Mouse (Mus musculus) thymus, postnatal 14 days (tissue): ENCODE data around the gene Sltm.
A peak's percentile ranks its signal among the peaks of the same experiment; 100 is the strongest.
"Not testable (repeated sequence)": the region's sequence is repeated elsewhere in the genome, so short reads cannot be mapped to it uniquely, and the experiment has no call there.

Source experiments
- DNase-seq: peaks from one replicate; pipeline ENCODE4 v3.0.0; 2021

Sltm gene

GRCm38 (mm10) chr9:70542305-70543041, at the start of gene Sltm:
Gene Sltm, plus strand, starts transcription at chr9:70542754.
- peak; percentile 100 for DNase-seq

DNA sequence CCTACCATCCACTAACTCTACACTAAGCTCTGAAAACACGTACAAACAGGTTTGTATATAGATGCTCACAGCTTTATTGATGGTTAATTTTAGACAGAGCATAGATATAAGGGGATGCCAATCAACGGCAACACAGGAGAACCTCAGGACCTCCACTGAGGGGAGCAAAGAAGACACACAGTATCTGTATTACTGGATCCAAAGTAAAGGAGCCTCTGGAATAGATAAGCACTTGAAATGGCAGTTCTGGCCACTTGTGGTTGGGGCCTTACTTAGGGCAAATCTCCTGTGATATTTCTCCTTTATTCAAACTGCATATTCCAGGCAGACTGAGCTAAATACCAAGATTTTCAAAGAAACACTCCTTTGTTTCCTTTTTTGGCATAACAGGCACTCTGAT, 49.5 kb upstream of the Sltm start:
- DNase-seq = no peak

DNA sequence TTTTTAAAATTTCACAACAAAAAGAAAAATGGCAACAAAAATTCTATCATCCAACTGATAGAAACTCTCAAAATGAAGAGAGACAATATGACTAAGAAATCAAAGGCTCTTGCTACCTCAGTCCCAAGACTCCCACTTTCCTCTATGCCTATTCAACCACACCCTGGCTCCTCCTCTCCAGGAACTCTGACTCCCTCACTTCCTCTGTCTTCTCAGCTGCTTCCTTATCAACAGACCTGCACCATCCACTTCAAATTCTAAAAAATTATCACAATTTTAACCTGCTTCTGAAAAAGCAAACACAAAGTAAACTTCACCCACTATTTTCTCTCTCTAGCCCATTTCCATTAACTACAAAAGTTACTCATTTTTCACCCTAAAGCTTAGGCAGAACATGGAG, 45.6 kb upstream of the Sltm start:
- no peak for DNase-seq

DNA sequence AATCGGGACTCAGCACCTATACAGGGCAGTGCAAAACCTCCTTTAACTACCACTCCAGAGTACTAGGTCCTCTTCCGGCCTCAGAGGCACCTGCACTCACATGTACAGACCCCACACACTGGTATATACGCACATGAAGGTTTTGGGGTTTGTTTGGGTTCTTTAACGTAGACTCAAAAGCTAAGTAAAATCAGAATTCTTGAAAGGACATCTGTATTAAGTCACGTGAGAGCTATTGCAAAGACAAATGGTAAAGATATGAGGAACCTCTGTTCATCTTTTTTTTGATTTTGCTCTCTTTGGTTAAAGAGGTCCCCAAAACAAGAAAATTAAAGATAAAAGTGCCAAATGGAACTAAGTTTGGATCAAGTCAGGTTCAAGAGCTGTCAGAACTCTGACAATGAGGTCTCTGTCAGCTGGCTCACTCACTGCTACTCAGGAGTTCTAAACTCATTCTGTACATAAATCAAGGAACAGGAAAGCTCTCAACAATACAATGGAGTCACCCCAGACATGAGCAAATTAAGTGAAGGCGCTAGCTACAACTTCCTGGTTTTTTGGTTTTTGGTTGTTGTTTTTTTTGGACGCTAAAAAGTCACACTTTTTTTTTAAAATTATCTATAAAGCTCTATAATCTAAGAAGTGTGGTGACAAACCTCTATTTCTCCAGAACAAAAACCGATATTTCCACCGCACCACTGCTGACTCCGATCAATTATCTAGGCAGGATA, 40.1 kb upstream of the Sltm start:
- DNase-seq = peak; percentile 24

GRCm38 (mm10) chr9:70503015-70503603, 39.4 kb upstream of the Sltm start:
- peak; percentile 75 for DNase-seq

DNA sequence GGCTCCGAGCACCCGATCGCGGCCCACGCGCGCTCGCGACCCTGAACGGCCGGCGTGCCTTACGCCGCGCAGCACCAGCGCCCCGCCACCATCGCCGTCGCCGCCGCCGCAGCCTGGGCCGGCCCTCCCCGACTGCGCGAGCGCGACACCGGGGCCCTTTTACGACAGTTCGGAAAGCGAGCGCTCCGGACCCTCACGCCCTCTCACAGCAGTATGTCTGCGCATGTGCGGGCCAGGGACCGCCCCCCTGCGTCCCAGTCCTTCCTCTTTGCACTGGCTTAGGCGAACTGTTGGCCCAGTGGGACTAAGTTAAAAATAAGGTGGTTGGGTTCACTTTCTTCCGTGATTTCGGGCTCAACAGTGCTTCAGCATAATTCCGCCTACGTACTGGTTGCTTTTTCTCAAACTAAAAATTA, 38.9 kb upstream of the Sltm start, which contains the start of gene Rnf111:
Rnf111 (minus strand) TSS at position 100 of the 416 bp plus-strand sequence.
- peak; percentile 99 for DNase-seq

DNA sequence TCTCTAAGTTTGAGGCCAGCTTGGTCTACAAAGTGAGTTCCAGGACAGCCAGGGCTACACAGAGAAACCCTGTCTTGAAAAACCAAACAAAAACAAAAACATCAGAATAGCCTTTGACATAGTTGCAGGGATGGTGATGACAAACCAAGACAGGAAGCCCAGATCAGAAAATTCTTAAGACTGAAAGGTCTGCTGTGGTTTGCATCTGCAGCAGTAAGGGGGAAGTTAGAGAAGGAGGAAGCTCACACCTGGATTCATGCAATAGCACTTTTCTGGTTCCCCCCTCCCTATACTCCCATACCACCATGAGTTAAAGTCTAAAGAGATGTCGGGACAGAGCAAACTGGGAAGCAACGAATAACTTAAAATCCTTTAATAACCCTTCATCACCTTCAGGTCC, 36.4 kb upstream of the Sltm start:
- peak; percentile 40 for DNase-seq

GRCm38 (mm10) chr9:70506787-70507186, 35.8 kb upstream of the Sltm start:
- peak; percentile 13 for DNase-seq

- no peak for DNase-seq
Observed at GRCm38 (mm10) chr9:70509906-70510525, 32.5 kb upstream of the Sltm start.

GRCm38 (mm10) chr9:70510998-70511583, 31.5 kb upstream of the Sltm start:
- peak; percentile 44 for DNase-seq

DNA sequence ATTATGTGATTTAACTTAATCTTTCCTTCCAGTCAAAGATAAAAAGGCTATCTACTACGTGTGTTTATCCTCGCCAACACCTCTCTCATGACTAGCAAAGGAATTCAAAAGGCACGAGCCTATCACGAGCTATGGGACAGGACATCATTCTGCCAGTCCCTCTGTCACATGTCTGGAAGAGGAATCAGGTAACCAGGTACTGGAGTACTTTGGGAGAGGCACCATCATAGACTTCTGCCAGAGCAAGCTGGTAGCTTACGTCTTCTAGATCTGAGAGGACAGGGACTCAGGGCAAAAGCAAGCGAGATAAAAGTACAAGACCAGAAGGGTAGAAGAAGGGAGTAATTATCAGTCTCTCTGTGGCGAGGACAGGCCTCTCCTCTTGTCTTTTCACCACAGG, 30.9 kb upstream of the Sltm start:
- no peak for DNase-seq

DNA sequence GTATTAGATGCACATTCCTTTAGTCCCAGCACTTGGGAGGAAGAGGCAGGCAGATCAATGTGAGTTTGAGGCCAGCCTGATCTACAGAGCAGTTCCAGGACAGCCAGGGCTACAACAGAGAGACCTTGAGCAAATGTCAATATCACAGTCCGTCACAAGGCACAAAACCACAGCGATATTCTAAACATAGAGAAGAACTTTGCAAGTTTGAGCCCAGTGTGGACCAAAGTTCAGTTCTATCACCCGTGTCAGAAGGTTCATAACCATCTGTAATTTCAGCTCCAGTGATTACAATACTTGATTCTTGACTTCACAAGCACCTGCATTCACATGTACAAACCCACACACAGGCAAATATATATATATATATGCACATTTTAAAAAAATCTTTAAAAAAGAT, 21.9 kb upstream of the Sltm start:
- no peak for DNase-seq

DNA sequence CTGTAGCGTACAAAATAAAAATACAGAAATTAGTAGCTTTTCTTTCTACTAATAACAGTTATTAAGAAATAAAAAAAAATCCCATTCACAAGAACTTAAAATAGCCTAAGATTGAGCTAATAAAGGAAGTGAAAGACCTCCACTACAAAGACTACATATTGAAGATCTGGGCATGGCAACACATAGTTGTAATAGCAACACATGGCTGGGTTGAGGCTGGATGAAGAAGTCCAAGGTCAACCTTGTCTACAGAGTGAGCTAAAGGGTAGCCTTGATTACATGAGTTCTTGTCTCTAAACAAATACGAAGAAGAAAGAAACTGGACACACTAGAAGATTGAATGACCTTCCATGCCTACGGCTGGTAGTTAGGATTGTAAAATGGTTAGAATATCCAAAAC, 18.7 kb upstream of the Sltm start:
- no peak for DNase-seq

GRCm38 (mm10) chr9:70524366-70524765, 18.2 kb upstream of the Sltm start:
- DNase-seq = peak; percentile 26

GRCm38 (mm10) chr9:70533328-70533727, 9.2 kb upstream of the Sltm start:
- no peak for DNase-seq

GRCm38 (mm10) chr9:70541584-70541983, 970 bp upstream of the Sltm start:
- peak; percentile 9 for DNase-seq

- DNase-seq = peak; percentile 79
Observed at GRCm38 (mm10) chr9:70543048-70543880, 710 bp downstream of the Sltm start.

- no peak for DNase-seq
Observed at GRCm38 (mm10) chr9:70543985-70544384, 1.4 kb downstream of the Sltm start.

GRCm38 (mm10) chr9:70544831-70545230, 2.3 kb downstream of the Sltm start:
- DNase-seq = no peak

- not testable (repeated sequence) for DNase-seq
Observed at GRCm38 (mm10) chr9:70546576-70546975, 4.0 kb downstream of the Sltm start.

GRCm38 (mm10) chr9:70548304-70548703, 5.8 kb downstream of the Sltm start:
- no peak for DNase-seq

DNA sequence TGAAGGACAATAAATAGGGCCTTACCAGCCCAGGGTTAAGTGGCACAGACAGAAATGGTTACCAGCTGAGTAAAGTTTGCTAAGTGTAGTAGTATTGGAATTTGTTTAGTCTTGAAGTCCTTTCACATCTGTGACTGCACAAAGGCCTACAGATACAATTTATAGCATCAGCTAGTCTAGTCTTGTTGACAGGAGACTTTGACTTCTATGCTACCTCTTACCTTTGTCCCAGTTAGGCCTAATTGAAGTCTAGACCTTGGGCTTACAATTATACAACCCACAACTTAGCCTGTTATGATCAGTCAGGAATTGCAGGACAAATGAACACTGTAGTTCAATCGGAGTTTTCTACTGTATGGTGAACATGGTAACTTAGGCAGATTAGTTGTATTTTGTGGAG, 9.0 kb downstream of the Sltm start:
- DNase-seq = no peak
